Mouse (Mus musculus): ENCODE data around the gene Cpa1.

- TF ChIP-seq CTCF (IDR thresholded peaks at IDR 0.05; ENCODE audit: low read depth) (no peak), EP300 (IDR thresholded peaks at IDR 0.05; ENCODE audit: low read depth) (no peak)
These were observed 18.0 kb upstream of the Cpa1 start for GRCm38 (mm10) chr6:30620994-30621393.

Data from liver, postnatal 0 days (tissue).